Mouse (Mus musculus) liver, embryonic 12.5 days (tissue): Measurements from ENCODE around the gene Gm49486. TPM values are rescaled to one million over a fixed set of nuclear protein-coding genes. Genes with fewer than 3 reads are reported as not detected.
A peak's percentile ranks its signal among the peaks of the same experiment; 100 is the strongest.

Experiments used
- ATAC-seq: fragments of 200-750 bp; cut with Nextera tagmentation; 2 replicates; pipeline ENCODE4 v1.8.0; 2017; ENCODE audit warnings: moderate number of reproducible peaks, mild to moderate bottlenecking, moderate library complexity
- H3K27ac ChIP-seq: fragments of 300-500 bp; sonication (generic); 2 replicates; pipeline ENCODE4 v1.5.1; 2016; ENCODE audit warnings: mild to moderate bottlenecking
- H3K27me3 ChIP-seq: fragments of 300-500 bp; sonication (generic); replicated peaks from 2 replicates; pipeline ENCODE4 v1.6.1; 2016; ENCODE audit warnings: mild to moderate bottlenecking, moderate library complexity
- H3K36me3 ChIP-seq: fragments of 300-500 bp; sonication (generic); 2 replicates; pipeline ENCODE4 v1.6.1; 2016; ENCODE audit warnings: mild to moderate bottlenecking, moderate library complexity
- H3K4me1 ChIP-seq: fragments of 300-500 bp; sonication (generic); 2 replicates; pipeline ENCODE4 v1.6.1; 2016
- H3K4me2 ChIP-seq: fragments of 300-500 bp; sonication (generic); 2 replicates; pipeline ENCODE4 v1.6.1; 2016; ENCODE audit warnings: mild to moderate bottlenecking, moderate library complexity
- H3K4me3 ChIP-seq: fragments of 300-500 bp; sonication (generic); 2 replicates; pipeline ENCODE4 v1.5.1; 2016; ENCODE audit warnings: mild to moderate bottlenecking, moderate library complexity
- H3K9ac ChIP-seq: fragments of 300-500 bp; sonication (generic); 2 replicates; pipeline ENCODE4 v1.6.1; 2016; ENCODE audit warnings: mild to moderate bottlenecking, moderate library complexity
- H3K9me3 ChIP-seq: fragments of 300-500 bp; sonication (generic); replicated peaks from 2 replicates; pipeline ENCODE4 v1.6.1; 2016; ENCODE audit warnings: mild to moderate bottlenecking, moderate library complexity
- WGBS: fragments of 180-500 bp; shearing (Covaris S2); methylation state at CpG from one replicate; pipeline ENCODE4 v1.1.7; 2016; ENCODE audit not compliant: insufficient replicate concordance; 5-methylcytosine and 5-hydroxymethylcytosine counted together
- polyA plus RNA-seq: library from polyadenylated mRNA; unstranded; fragments of >200 nt; fragmentation: Nextera tagmentation; extraction: Ambion mirVana; gene quantifications from 2 replicates; pipeline ENCODE4 v1.2.1, GENCODE M21; 2016

Gm49486 gene
- polyA plus RNA-seq, result 0.07 TPM in 1 of 2 replicates, not detected in the other

DNA sequence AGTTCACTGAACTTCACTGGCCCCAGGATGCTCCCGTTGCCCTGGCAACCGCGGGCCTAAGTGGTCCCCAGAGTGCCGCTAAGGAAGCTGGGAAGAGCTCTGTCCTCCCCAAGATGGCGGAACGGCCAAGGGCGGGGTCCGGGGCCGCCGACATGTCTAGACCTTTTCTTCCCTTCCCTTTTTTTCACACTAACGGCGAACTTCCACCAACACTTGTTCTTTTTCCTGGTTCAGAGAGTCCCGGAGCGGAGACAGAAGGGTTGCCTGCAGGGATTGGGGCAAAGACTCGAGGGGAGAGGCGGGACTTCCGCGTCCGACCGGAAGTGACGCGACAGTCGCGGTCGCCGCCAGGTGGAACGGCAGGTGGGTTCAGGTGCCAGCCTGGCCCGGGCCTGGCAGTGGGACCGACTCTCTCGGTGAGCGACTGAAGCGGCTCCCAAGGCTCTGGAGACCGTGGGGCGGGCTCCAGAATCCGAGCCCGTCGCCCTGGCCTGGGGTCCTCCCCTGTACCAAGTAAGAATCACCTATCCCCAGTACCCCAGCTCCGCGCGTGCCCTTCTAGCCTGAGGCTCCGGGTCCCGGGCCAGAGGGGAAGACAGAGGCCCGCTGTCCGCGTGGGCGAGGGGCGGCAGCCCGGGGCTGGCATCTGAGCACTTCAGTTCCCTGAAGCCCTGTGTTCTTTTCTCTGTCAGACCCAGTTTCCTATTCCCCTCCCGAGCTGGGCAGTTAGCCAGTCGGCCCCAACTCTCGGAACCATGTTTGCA is at the start of gene Gm49486, which contains the start of gene Pick1:
Gene Gm49486 (plus strand): TSS at position 334 of the 764 bp plus-strand sequence.
Gene Pick1 (plus strand): TSS at position 116 of the 764 bp plus-strand sequence.
- Histone ChIP-seq H3K4me1 (peaks cover 18% of the 10 kb centered on the region), H3K9me3 (no peaks in the 10 kb centered on the region), H3K27me3 (peaks cover 1% of the 10 kb centered on the region; the same call in 1 of the 2 replicates), H3K9ac (peak within 1 kb of the TSS; percentile 84), H3K4me2 (peak within 1 kb of the TSS; percentile 98), H3K27ac (peak within 1 kb of the TSS; percentile 83), H3K4me3 (peak within 1 kb of the TSS; percentile 83), H3K36me3 (peaks cover 18% of the 10 kb centered on the region)
- 1% methylated on average over 51 of the region's 51 CpGs for WGBS
- peak; percentile 76 for ATAC-seq

DNA sequence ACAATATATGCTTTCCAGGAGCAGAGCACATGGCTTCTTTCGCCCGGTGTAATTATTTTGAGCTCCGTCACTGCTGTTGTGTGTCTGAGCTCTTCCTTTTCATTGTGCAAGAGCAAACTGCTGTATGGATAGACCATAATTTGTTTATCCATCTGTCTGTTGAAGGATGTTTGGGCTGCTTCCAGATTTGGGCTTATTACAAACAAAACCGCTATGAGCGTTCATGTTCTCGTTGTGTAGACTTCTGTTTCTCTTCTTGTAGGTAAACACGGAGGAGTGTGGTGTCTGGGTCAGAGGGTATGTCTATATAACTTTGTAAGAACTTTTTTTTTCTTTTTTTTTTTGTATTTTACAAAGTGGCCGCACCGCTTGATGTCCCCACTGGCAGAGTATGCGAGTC is 44.0 kb upstream of the Gm49486 start:
- no peaks in the 10 kb centered on the region for H3K9me3 ChIP-seq
- peaks cover 15% of the 10 kb centered on the region; the same call in 1 of the 2 replicates for H3K27me3 ChIP-seq
- no peak overlapping the region for H3K4me2 ChIP-seq
- H3K27ac ChIP-seq, result no peak overlapping the region
- no peaks in the 10 kb centered on the region for H3K36me3 ChIP-seq
- no peak overlapping the region for H3K4me3 ChIP-seq
- H3K4me1 ChIP-seq, result no peaks in the 10 kb centered on the region
- WGBS, result 66% methylated on average over 10 of the region's 10 CpGs
- no peak overlapping the region for H3K9ac ChIP-seq
- no peak for ATAC-seq

DNA sequence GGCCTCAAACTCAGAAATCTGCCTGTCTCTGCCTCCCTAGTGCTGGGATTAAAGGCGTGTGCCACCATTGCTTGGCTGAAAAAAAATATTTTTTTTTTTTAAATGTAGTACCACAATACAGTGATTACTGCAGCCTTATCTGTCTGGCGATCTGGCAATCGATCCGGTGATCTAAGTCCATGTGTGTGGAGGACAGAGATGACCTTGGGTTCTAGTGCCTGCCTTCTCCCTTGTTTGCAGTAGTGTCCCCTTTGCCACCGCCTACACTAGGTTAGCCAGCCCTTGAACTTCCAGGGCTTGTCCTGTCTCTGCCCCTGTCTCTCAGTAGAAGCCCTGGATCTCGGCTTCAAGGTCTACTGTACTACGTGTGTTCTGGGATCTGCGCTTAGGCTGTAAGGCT is 41.4 kb upstream of the Gm49486 start:
- 66% methylated on average over 8 of the region's 8 CpGs for WGBS
- no peak overlapping the region for H3K27ac ChIP-seq

DNA sequence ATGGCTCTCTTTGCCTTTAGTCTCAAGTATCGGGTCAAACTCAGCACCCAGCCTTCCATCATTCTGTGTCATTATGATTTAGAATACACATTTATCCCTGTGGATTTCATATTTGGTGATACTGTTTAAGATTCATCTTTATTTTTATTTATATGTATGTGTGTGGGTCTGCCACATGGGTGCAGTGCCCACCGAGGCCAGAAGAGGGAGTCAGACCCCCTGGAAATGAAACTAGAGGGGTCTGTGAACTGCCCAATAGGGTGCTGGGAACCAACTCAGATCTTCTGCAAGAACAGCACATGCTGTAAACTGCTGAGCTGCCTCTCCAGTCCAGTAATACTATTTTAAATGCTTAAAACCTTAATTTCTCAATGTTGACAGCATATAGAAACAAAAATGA is 37.8 kb upstream of the Gm49486 start:
- 83% methylated on average over 2 of the region's 2 CpGs for WGBS
- H3K4me2 ChIP-seq, result no peak overlapping the region
- peaks cover 13% of the 10 kb centered on the region for H3K27me3 ChIP-seq
- no peak overlapping the region for H3K4me3 ChIP-seq
- H3K9me3 ChIP-seq, result no peaks in the 10 kb centered on the region
- H3K36me3 ChIP-seq, result no peaks in the 10 kb centered on the region
- 0 out of 2 replicates have a peak, but pooled peaks cover 13% of the 10 kb centered on the region for H3K4me1 ChIP-seq
- H3K9ac ChIP-seq, result no peak overlapping the region
- ATAC-seq, result no peak
- H3K27ac ChIP-seq, result no peak overlapping the region

More for the DNA sequence above, 41.4 kb upstream of the Gm49486 start:
- Histone ChIP-seq H3K36me3 (no peaks in the 10 kb centered on the region), H3K4me3 (no peak overlapping the region), H3K9ac (no peak overlapping the region), H3K27me3 (peaks cover 10% of the 10 kb centered on the region), H3K4me1 (0 out of 2 replicates have a peak, but pooled peaks cover under 1% of the 10 kb centered on the region), H3K4me2 (no peak overlapping the region), H3K9me3 (no peaks in the 10 kb centered on the region)
- ATAC-seq, result peak; percentile 15; the same call in 1 of the 2 replicates

DNA sequence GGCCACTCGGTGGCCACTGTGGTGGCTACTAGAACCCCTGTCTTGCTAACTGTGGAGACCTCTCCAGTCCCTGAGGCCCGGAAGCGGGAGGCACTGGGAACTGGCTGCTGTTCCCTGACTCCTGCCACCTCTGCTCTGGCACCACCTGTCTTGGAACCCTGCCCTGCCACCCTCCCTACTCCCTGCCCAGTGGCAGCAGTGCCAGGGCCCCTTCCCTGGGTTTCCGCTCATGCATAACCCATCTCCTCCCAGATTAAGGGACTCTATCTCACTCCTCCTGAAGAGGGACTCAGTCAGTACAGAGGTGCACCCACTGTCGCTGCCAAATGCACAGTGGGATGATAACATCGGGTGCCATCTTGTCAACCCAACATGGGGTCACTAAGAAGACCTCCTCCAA is 36.7 kb upstream of the Gm49486 start:
- H3K27ac ChIP-seq, result no peak overlapping the region
- no peak for ATAC-seq
- no peaks in the 10 kb centered on the region for H3K9me3 ChIP-seq
- no peak overlapping the region for H3K4me2 ChIP-seq
- WGBS, result 77% methylated on average over 6 of the region's 6 CpGs
- no peak overlapping the region for H3K4me3 ChIP-seq
- H3K27me3 ChIP-seq, result peaks cover 15% of the 10 kb centered on the region
- H3K9ac ChIP-seq, result no peak overlapping the region
- H3K4me1 ChIP-seq, result 0 out of 2 replicates have a peak, but pooled peaks cover 13% of the 10 kb centered on the region
- no peaks in the 10 kb centered on the region for H3K36me3 ChIP-seq

DNA sequence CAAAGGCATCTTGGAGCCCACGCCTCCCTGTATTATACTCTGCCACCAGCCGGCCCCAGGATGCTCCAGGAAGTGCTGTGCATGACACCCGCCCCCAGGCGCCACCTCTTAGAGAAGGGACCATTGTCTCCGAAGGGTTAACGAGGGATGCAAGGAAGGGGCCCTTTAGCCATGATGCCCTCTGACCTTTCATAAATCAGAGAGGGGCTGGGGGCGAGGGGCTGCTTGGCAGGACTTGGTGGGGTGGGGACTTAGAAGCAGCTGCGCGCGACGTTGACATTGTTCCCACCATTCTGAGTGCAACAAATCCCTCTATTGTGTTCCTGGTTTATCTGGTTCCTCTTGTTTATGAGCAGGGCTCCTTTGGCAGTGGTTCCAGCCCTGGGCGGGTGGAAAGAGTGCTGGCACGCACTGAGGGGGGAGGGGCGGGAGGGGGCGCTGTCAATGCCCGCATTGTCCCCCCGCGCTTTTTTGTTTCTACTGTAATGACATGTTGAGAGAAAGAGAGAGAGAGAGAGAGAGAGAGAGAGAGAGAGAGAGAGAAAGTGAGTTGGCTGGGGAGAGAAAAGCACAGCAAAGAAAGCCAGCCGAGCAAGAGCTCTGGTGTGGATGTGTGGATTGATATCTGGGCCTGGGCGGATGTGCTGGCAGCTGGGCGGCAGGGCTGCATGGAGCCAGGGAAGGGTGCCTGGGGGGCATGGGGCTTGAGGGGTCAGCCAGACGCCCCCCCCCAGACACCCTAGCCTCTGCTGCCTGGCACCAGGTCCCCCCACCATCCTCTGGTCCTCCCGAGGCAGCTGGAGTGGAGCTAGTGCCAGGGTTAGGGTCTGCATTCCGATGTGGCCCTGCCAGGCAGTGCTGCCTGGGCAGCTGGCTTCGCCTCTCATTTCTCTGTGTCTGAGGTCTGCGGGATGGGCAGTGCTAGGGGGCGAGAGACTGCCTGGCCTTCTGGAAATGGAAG is 36.0 kb upstream of the Gm49486 start:
- Histone ChIP-seq H3K4me3 (no peak overlapping the region), H3K27ac (no peak overlapping the region), H3K9ac (no peak overlapping the region), H3K9me3 (no peaks in the 10 kb centered on the region), H3K4me2 (no peak overlapping the region), H3K27me3 (peaks cover 21% of the 10 kb centered on the region), H3K4me1 (0 out of 2 replicates have a peak, but pooled peaks cover 13% of the 10 kb centered on the region), H3K36me3 (no peaks in the 10 kb centered on the region)
- WGBS, result 46% methylated on average over 27 of the region's 27 CpGs
- no peak for ATAC-seq

DNA sequence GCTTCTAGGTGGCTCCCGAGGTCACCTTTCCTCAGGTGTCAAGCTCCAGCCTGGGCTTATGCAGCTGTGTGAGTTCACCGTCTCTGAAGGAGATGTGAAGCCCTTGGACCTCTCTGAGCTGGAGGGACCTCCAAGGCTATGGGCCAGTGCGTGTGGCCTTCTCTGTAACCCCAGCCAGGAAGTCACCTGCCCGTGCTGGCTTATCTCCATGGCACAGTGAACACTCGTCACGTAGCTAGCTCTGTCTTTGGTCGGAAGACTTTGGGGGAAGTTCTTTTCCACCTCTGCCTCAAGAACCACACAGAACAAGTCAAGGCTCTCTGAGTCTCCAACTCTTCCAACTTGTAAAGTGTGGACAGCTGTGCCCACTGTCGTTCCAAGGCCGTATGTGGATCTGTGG is 35.1 kb upstream of the Gm49486 start:
- H3K4me3 ChIP-seq, result no peak overlapping the region
- H3K27me3 ChIP-seq, result peaks cover 28% of the 10 kb centered on the region
- H3K4me1 ChIP-seq, result 0 out of 2 replicates have a peak, but pooled peaks cover 13% of the 10 kb centered on the region
- H3K9ac ChIP-seq, result no peak overlapping the region
- 39% methylated on average over 9 of the region's 9 CpGs for WGBS
- ATAC-seq, result no peak
- H3K36me3 ChIP-seq, result no peaks in the 10 kb centered on the region
- H3K27ac ChIP-seq, result no peak overlapping the region
- no peaks in the 10 kb centered on the region for H3K9me3 ChIP-seq
- H3K4me2 ChIP-seq, result no peak overlapping the region

DNA sequence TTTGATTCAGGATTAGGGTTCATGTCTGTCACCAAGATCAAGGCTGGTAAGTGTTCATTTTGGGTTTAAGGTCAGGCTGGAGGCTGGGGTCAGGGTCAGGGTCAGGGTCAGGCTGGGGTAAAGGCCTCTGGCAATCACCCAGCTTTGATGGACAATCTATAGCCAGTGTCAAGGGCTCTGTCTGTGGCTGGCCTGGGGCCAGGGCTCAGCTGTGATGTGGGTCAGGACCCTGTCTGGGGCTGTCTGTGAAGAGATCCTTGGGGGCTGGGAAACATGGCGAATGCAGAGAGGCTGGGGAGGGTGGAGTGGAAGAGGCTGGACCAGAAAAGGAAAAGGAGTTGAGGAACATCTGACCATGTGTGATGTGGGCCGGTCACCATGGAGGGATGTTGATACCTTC is 34.2 kb upstream of the Gm49486 start:
- no peak for ATAC-seq
- H3K4me3 ChIP-seq, result no peak overlapping the region
- no peak overlapping the region for H3K4me2 ChIP-seq
- WGBS, result 56% methylated on average over 2 of the region's 2 CpGs
- H3K36me3 ChIP-seq, result no peaks in the 10 kb centered on the region
- H3K27me3 ChIP-seq, result peaks cover 36% of the 10 kb centered on the region
- H3K9ac ChIP-seq, result no peak overlapping the region
- no peaks in the 10 kb centered on the region for H3K9me3 ChIP-seq
- 0 out of 2 replicates have a peak, but pooled peaks cover 13% of the 10 kb centered on the region for H3K4me1 ChIP-seq
- no peak overlapping the region for H3K27ac ChIP-seq

DNA sequence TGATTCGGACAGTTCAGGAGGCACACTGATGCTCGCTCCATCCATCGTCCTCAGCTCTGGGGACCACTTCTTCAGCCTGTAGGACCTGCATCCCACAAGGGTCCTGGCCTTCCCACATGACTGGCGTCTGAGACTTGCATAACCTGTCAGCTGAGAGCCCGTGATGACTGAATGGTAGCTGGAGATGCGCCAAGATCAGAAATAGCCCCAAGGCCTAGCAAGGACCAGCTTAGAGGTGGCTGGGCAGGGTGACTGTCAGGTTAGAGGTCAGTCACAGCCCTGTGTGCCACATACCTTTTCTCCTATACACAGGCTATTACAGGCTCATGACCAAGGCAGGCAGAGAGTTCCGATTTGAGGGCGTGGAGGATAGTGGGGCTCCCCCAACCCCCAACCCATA is 33.7 kb upstream of the Gm49486 start:
- ATAC-seq, result no peak

DNA sequence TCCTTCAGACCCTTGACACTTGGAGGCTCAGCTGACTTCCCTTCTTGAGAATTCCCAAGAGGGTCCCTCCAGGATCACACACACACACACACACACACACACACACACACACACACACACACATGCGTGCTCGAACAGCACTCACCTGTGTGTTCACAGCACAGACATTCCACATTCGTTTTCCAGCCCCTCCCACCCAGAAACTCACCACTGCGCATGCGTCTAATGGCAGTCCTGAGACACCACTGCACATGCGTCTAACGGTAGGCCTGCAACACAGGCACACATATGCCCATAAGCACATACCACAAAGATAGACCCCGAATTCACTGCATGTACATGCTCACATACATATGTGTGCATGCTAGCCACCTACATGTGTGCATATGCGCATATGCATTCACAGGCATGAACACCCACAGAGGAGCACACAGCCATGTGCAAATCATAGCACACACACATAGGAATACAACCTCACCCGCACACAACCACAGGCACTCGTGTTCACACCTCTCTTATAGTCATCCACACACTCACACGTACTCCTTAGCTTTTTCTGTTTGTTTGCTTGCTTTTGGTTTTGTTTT is 29.7 kb upstream of the Gm49486 start:
- Histone ChIP-seq H3K36me3 (no peaks in the 10 kb centered on the region), H3K4me3 (no peak overlapping the region), H3K9ac (no peak overlapping the region), H3K9me3 (no peaks in the 10 kb centered on the region), H3K27me3 (peaks cover 57% of the 10 kb centered on the region), H3K27ac (no peak overlapping the region), H3K4me1 (peaks cover 4% of the 10 kb centered on the region; the same call in 1 of the 2 replicates), H3K4me2 (no peak overlapping the region)
- no peak for ATAC-seq
- 80% methylated on average over 12 of the region's 12 CpGs for WGBS

More for the DNA sequence above, 33.7 kb upstream of the Gm49486 start:
- Histone ChIP-seq H3K9ac (no peak overlapping the region), H3K4me2 (no peak overlapping the region), H3K4me3 (no peak overlapping the region), H3K27ac (no peak overlapping the region), H3K4me1 (0 out of 2 replicates have a peak, but pooled peaks cover 13% of the 10 kb centered on the region), H3K27me3 (peaks cover 38% of the 10 kb centered on the region), H3K36me3 (no peaks in the 10 kb centered on the region), H3K9me3 (no peaks in the 10 kb centered on the region)
- WGBS, result 79% methylated on average over 8 of the region's 8 CpGs

DNA sequence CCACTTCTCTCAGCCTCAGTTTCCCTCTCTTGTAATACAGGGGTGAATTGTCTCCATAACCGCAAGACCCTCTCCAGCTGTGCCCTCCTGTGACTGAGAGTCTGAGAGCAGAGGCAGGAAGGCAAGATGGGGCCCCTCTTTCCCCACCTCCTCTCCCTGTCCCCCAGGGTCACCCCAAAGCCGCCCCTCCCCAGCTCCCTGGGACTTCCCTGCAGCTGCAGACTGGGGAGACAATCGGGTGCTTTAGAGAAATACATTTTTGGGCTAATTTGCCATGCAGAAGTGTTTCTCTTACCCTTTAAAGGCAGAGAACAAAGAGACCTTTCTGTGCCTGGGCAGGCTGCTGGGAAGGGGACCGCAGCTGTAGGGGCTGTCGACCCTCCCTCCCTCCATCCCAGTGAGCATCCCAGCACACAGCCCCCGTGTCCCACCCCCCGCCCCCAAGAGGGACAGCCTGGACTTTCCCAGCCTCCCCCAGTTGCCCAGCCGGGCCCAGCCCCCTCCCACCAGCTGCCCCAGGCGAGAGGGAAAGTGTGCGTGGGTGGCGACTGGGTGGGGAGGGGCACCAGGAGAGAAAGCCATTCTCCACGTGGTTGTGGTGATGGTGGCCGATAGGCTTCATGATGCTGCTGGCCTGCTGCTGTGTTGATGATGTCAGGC is 27.6 kb upstream of the Gm49486 start:
- no peaks in the 10 kb centered on the region for H3K36me3 ChIP-seq
- no peak overlapping the region for H3K9ac ChIP-seq
- no peak for ATAC-seq
- peaks cover 4% of the 10 kb centered on the region; the same call in 1 of the 2 replicates for H3K4me1 ChIP-seq
- peaks cover 55% of the 10 kb centered on the region for H3K27me3 ChIP-seq
- 31% methylated on average over 13 of the region's 13 CpGs for WGBS
- H3K4me3 ChIP-seq, result no peak overlapping the region
- no peaks in the 10 kb centered on the region for H3K9me3 ChIP-seq
- no peak overlapping the region for H3K4me2 ChIP-seq
- no peak overlapping the region for H3K27ac ChIP-seq
